Mouse (Mus musculus): ENCODE data around the gene Acvr1.

DNA sequence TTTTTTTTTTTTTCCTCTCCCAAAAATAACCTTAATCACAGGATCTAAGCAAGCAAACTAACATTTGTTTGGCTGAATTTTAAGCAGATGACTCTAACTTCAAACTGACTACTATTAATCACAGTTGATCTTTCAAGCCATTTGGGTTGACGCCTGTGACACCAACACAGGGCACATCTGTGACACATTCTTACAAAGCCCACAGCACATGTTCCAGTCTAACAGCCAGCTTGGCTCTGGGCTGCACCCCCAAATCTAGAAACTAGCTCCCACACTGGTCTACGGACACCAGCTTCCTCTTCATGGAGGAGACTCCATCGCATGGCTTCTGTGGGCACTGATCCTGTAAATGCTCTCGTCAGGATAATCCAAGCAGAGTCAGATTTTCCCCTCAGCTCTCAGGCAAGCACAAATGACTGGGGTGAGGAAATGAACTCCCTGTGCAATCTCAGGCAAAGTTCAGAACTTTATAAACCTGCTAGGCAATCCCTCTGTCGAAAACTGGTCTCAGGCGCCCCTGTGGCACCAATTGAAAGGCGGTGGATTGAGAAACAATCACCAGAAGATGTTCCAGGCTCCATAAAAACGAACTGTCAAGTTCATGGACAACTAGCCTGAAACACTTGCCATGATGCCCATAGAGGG lies 110.0 kb downstream of the Acvr1 start:
- TF ChIP-seq POLR2A (IDR thresholded peaks at IDR 0.05; ENCODE audit: insufficient read length, low read depth) (no peak), CEBPB (IDR thresholded peaks at IDR 0.05; ENCODE audit: insufficient read depth, poor library complexity, severe bottlenecking) (no peak)
